Mouse (Mus musculus) CH12.LX (cell line): ENCODE measurements at regions not wholly inside any gene's neighbourhood (a gene's known extent, or its start where the extent isn't known, plus 50 kb on each side); places are given as distances from the start of the nearest gene placed in this dataset.

Source experiments
- CHD2 ChIP-seq: IDR thresholded peaks from 2 replicates; pipeline ENCODE4 v1.6.1; 2011; ENCODE audit warnings: low read length, improper control_type of control experiment
- CTCF ChIP-seq, 2 experiments: IDR thresholded peaks in 1 of 2; conservative IDR thresholded peaks in 1 of 2; 2 replicates each; pipeline ENCODE4 v1.5.1; 2011 to 2012; ENCODE audit warnings: low read depth in 2 of 2, low read length in 2 of 2, improper control_type of control experiment in 1 of 2, inconsistent platforms in 1 of 2, mild to moderate bottlenecking in 1 of 2, moderate library complexity in 1 of 2
- EP300 ChIP-seq: IDR thresholded peaks from 2 replicates; pipeline ENCODE4 v1.6.1; 2011; ENCODE audit warnings: low read length, improper control_type of control experiment
- GABPA ChIP-seq: IDR thresholded peaks from 2 replicates; pipeline ENCODE4 v1.6.1; 2012; ENCODE audit warnings: low read depth, low read length, improper control_type of control experiment, inconsistent platforms; ENCODE audit not compliant: insufficient replicate concordance
- MAFK ChIP-seq: IDR thresholded peaks from 2 replicates; pipeline ENCODE4 v1.6.1; 2011; ENCODE audit warnings: low read length, improper control_type of control experiment; ENCODE audit not compliant: insufficient replicate concordance
- ZC3H11A ChIP-seq: IDR thresholded peaks from 2 replicates; pipeline ENCODE4 v1.6.1; 2012; ENCODE audit warnings: low read depth, mild to moderate bottlenecking, inconsistent platforms, low read length, improper control_type of control experiment

DNA sequence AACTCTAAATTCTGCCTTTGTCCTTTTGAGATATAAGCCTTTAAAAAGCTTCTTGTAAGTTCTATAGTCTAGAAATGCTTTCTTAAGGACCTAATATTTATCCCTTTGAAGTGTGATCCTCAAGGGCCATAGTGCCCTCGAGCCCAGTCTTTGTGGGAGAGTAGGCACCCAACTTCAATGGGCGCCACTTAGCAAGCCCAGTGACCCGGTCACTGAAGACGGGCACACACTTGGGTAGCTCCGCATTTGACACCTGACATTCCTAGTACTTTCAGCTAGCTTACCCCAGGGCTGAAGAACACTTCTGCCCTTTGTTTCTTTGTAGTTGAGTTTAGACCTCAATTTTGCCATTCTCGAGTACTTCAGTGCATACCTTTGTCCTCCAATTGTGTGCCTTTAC lies 182.1 kb downstream of the Rsl24d1 start:
- TF ChIP-seq EP300 (no peak), MAFK (no peak), CTCF (conservative IDR thresholded peaks at IDR 0.05 in 1 of 2, IDR thresholded peaks at IDR 0.05 in 1 of 2; ENCODE audit: low read depth in 2 of 2, low read length in 2 of 2) (no peak), CHD2 (no peak), ZC3H11A (no peak), GABPA (no peak)
